Mouse (Mus musculus): ENCODE measurements at regions not wholly inside any gene's neighbourhood (a gene's known extent, or its start where the extent isn't known, plus 50 kb on each side); places are given as distances from the start of the nearest gene placed in this dataset.

- Histone ChIP-seq H3K4me2 (replicated peaks) (no peak overlapping the region), H3K4me3 (no peak overlapping the region), H3K4me1 (peaks cover 7% of the 10 kb centered on the region; the same call in 1 of the 2 replicates), H3K9me3 (no peaks in the 10 kb centered on the region; the same call in 1 of the 2 replicates), H3K9ac (no peak overlapping the region), H3K27ac (no peak overlapping the region), H3K27me3 (peaks cover 95% of the 10 kb centered on the region), H3K36me3 (no peaks in the 10 kb centered on the region)
- WGBS = 89% methylated on average over 2 of the region's 2 CpGs
- no peak for ATAC-seq (ENCODE audit: low FRiP score, low read depth)
Measured at GRCm38 (mm10) chr8:92005091-92005490, 203.2 kb upstream of the Irx3 start.

- 64% methylated on average over 10 of the region's 10 CpGs for WGBS
- no peak for ATAC-seq (ENCODE audit: low FRiP score, low read depth)
Measured at GRCm38 (mm10) chr8:92004532-92004931, 202.7 kb upstream of the Irx3 start.

GRCm38 (mm10) chr8:92000368-92000767, 198.5 kb upstream of the Irx3 start:
- H3K9ac ChIP-seq = no peak overlapping the region
- peaks cover 17% of the 10 kb centered on the region for H3K4me1 ChIP-seq
- ATAC-seq (ENCODE audit: low FRiP score, low read depth) = no peak
- 72% methylated on average over 1 of the region's 1 CpGs for WGBS
- H3K36me3 ChIP-seq = no peaks in the 10 kb centered on the region
- peaks cover 9% of the 10 kb centered on the region for H3K9me3 ChIP-seq
- no peak overlapping the region for H3K4me3 ChIP-seq
- no peak overlapping the region for H3K4me2 ChIP-seq (replicated peaks)
- no peak overlapping the region for H3K27ac ChIP-seq
- peaks cover 97% of the 10 kb centered on the region for H3K27me3 ChIP-seq

More at GRCm38 (mm10) chr8:92004532-92004931, 202.7 kb upstream of the Irx3 start:
- no peak overlapping the region for H3K4me2 ChIP-seq (replicated peaks)
- H3K36me3 ChIP-seq = no peaks in the 10 kb centered on the region
- peaks cover 7% of the 10 kb centered on the region; the same call in 1 of the 2 replicates for H3K4me1 ChIP-seq
- no peak overlapping the region for H3K27ac ChIP-seq
- no peak overlapping the region for H3K4me3 ChIP-seq
- H3K9me3 ChIP-seq = no peaks in the 10 kb centered on the region; the same call in 1 of the 2 replicates
- H3K27me3 ChIP-seq = peaks cover 95% of the 10 kb centered on the region
- H3K9ac ChIP-seq = no peak overlapping the region

- Histone ChIP-seq H3K36me3 (no peaks in the 10 kb centered on the region), H3K4me3 (no peak overlapping the region), H3K4me1 (peaks cover 21% of the 10 kb centered on the region), H3K27me3 (peaks cover 97% of the 10 kb centered on the region), H3K9ac (no peak overlapping the region), H3K27ac (no peak overlapping the region), H3K4me2 (replicated peaks) (no peak overlapping the region), H3K9me3 (peaks cover 9% of the 10 kb centered on the region)
- WGBS = 85% methylated on average over 5 of the region's 5 CpGs
- no peak for ATAC-seq (ENCODE audit: low FRiP score, low read depth)
Measured at GRCm38 (mm10) chr8:91999661-92000060, 197.8 kb upstream of the Irx3 start.

GRCm38 (mm10) chr8:91999189-91999588, 197.3 kb upstream of the Irx3 start:
- peaks cover 97% of the 10 kb centered on the region for H3K27me3 ChIP-seq
- H3K27ac ChIP-seq = no peak overlapping the region
- H3K9me3 ChIP-seq = peaks cover 9% of the 10 kb centered on the region
- no peak overlapping the region for H3K4me2 ChIP-seq (replicated peaks)
- no peak overlapping the region for H3K9ac ChIP-seq
- no peak for ATAC-seq (ENCODE audit: low FRiP score, low read depth)
- no peaks in the 10 kb centered on the region for H3K36me3 ChIP-seq
- peaks cover 21% of the 10 kb centered on the region for H3K4me1 ChIP-seq
- 87% methylated on average over 2 of the region's 2 CpGs for WGBS
- no peak overlapping the region for H3K4me3 ChIP-seq

- H3K9me3 ChIP-seq = peaks cover 9% of the 10 kb centered on the region
Measured at GRCm38 (mm10) chr8:91997892-91998189, 196.0 kb upstream of the Irx3 start.

GRCm38 (mm10) chr8:91997023-91997891, 195.4 kb upstream of the Irx3 start:
- H3K4me2 ChIP-seq (replicated peaks) = no peak overlapping the region
- peaks cover 21% of the 10 kb centered on the region for H3K4me1 ChIP-seq
- ATAC-seq (ENCODE audit: low FRiP score, low read depth) = no peak
- no peaks in the 10 kb centered on the region for H3K36me3 ChIP-seq
- 34% methylated on average over 26 of the region's 26 CpGs for WGBS
- peaks cover 99% of the 10 kb centered on the region for H3K27me3 ChIP-seq
- H3K9me3 ChIP-seq = peaks cover 9% of the 10 kb centered on the region
- H3K9ac ChIP-seq = no peak overlapping the region
- no peak overlapping the region for H3K27ac ChIP-seq
- H3K4me3 ChIP-seq = no peak overlapping the region

More at GRCm38 (mm10) chr8:91997892-91998189, 196.0 kb upstream of the Irx3 start:
- no peaks in the 10 kb centered on the region for H3K36me3 ChIP-seq
- no peak for ATAC-seq (ENCODE audit: low FRiP score, low read depth)
- peaks cover 21% of the 10 kb centered on the region for H3K4me1 ChIP-seq
- H3K4me2 ChIP-seq (replicated peaks) = no peak overlapping the region
- peaks cover 98% of the 10 kb centered on the region for H3K27me3 ChIP-seq
- no peak overlapping the region for H3K4me3 ChIP-seq
- H3K27ac ChIP-seq = no peak overlapping the region
- H3K9ac ChIP-seq = no peak overlapping the region

DNA sequence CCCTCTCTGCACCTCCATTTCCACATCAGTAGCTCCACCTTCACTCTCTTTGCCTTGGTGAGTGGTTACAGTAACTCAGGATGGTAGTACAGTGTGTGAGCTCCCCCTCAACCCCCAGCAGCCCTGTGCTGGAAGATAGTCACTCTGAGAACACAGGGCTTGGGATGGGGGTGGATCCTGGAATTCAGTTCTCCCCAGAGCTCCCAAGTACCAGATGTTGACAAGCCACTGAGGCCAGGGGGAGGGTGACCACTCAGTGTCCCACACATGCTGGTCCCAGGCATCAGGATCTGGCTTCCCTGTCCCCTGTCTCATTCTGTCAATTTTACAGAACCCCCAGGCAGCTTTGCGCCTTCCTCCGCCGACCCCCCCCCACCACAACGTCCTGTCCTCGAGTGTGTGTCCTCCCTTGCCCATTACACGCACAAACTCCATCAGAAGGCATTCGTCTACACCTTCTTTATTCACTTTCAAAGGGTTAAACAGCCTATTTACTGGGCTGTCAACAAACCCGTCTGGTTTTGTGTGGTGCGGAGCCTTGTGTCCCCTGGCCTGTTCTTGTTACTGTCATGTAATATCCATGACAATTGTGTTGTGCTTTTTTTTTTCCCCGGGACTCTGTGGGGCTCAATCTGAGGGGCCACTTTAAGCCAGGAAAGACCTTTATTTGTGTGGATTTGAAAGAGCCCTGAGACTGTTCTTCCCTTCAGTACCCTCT, 194.6 kb upstream of the Irx3 start:
- H3K27me3 ChIP-seq = peaks cover 99% of the 10 kb centered on the region
- H3K4me3 ChIP-seq = no peak overlapping the region
- H3K27ac ChIP-seq = no peak overlapping the region
- H3K4me2 ChIP-seq (replicated peaks) = no peak overlapping the region
- ATAC-seq (ENCODE audit: low FRiP score, low read depth) = no peak; the same call in 1 of the 2 replicates
- no peaks in the 10 kb centered on the region for H3K36me3 ChIP-seq
- peaks cover 9% of the 10 kb centered on the region for H3K9me3 ChIP-seq
- peaks cover 25% of the 10 kb centered on the region for H3K4me1 ChIP-seq
- WGBS = 24% methylated on average over 10 of the region's 10 CpGs
- no peak overlapping the region for H3K9ac ChIP-seq

GRCm38 (mm10) chr8:91995407-91996144, 193.7 kb upstream of the Irx3 start:
- Histone ChIP-seq H3K4me3 (no peak overlapping the region), H3K36me3 (no peaks in the 10 kb centered on the region), H3K9me3 (peaks cover 9% of the 10 kb centered on the region), H3K4me2 (replicated peaks) (no peak overlapping the region), H3K27ac (no peak overlapping the region), H3K27me3 (peaks cover 99% of the 10 kb centered on the region), H3K4me1 (peaks cover 26% of the 10 kb centered on the region), H3K9ac (no peak overlapping the region)
- peak; percentile 68 for ATAC-seq (ENCODE audit: low FRiP score, low read depth)
- WGBS = 43% methylated on average over 9 of the region's 9 CpGs

- Histone ChIP-seq H3K4me1 (peaks cover 23% of the 10 kb centered on the region), H3K27me3 (peaks cover 99% of the 10 kb centered on the region), H3K9me3 (peaks cover 5% of the 10 kb centered on the region), H3K4me2 (replicated peaks) (peak overlapping the region; percentile 27; the same call in 1 of the 2 replicates), H3K27ac (no peak overlapping the region), H3K36me3 (no peaks in the 10 kb centered on the region), H3K9ac (no peak overlapping the region), H3K4me3 (no peak overlapping the region)
- ATAC-seq (ENCODE audit: low FRiP score, low read depth) = no peak
- 40% methylated on average over 25 of the region's 25 CpGs for WGBS
Measured at GRCm38 (mm10) chr8:91991542-91992452, 189.9 kb upstream of the Irx3 start.

DNA sequence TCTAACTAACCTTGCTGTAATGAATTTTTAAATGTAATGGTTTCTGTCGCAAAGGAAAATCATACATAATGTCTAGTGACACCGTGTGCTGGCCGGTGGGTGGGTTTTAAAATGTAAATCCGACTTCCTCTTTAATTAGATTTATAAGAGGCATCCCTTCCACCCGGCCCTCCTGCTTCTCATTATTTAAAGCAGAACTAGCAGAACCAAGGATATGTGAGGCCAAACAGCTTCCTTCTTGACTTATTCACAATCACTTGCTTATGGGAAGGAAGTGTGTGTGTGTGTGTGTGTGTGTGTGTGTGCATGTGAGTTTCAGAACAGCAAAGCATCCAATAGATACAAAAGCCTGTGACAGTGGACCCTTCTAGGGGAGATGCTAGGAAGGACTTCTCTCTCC, 189.1 kb upstream of the Irx3 start:
- Histone ChIP-seq H3K9ac (no peak overlapping the region), H3K27ac (no peak overlapping the region), H3K9me3 (peaks cover 8% of the 10 kb centered on the region), H3K4me2 (replicated peaks) (no peak overlapping the region), H3K4me3 (no peak overlapping the region), H3K4me1 (peaks cover 15% of the 10 kb centered on the region), H3K36me3 (no peaks in the 10 kb centered on the region), H3K27me3 (peaks cover 99% of the 10 kb centered on the region)
- 30% methylated on average over 5 of the region's 5 CpGs for WGBS
- ATAC-seq (ENCODE audit: low FRiP score, low read depth) = no peak

Measured in limb, embryonic 13.5 days (tissue).